Mouse (Mus musculus) forebrain, embryonic 14.5 days (tissue): ENCODE data around the gene Tst. TPM values are rescaled to one million over a fixed set of nuclear protein-coding genes. Genes with fewer than 3 reads are reported as not detected.

Experiments
- ATAC-seq: fragments of 200-750 bp; cut with Nextera tagmentation; 2 replicates; pipeline ENCODE4 v1.8.0; 2017; ENCODE audit warnings: mild to moderate bottlenecking, moderate library complexity
- DNase-seq: peaks from one replicate; pipeline ENCODE4 v3.0.0-alpha.2; 2015; ENCODE audit warnings: low spot score
- H3K27ac ChIP-seq: fragments of 300-500 bp; sonication (generic); 2 replicates; pipeline ENCODE4 v1.5.1; 2014; ENCODE audit warnings: low read depth, mild to moderate bottlenecking, control low read depth, low read length, moderate library complexity
- H3K27me3 ChIP-seq: fragments of 300-500 bp; sonication (generic); replicated peaks from 2 replicates; pipeline ENCODE4 v1.6.1; 2014; ENCODE audit warnings: low read length, control low read depth, mixed read lengths; ENCODE audit not compliant: control insufficient read depth, insufficient read depth
- H3K36me3 ChIP-seq: fragments of 300-500 bp; sonication (generic); 2 replicates; pipeline ENCODE4 v1.6.1; 2014; ENCODE audit warnings: low read length, control low read depth; ENCODE audit not compliant: control insufficient read depth, insufficient read depth
- H3K4me1 ChIP-seq: fragments of 300-500 bp; sonication (generic); 2 replicates; pipeline ENCODE4 v1.6.1; 2014; ENCODE audit warnings: antibody characterized with exemption, low read length, control low read depth; ENCODE audit not compliant: control insufficient read depth, insufficient read depth
- H3K4me2 ChIP-seq: fragments of 300-500 bp; sonication (generic); 2 replicates; pipeline ENCODE4 v1.6.1; 2014; ENCODE audit warnings: mild to moderate bottlenecking, control low read depth, low read length
- H3K4me3 ChIP-seq: fragments of 300-500 bp; sonication (generic); 2 replicates; pipeline ENCODE4 v1.5.1; 2014; ENCODE audit warnings: low read depth, low read length, control low read depth
- H3K9ac ChIP-seq: fragments of 300-500 bp; sonication (generic); 2 replicates; pipeline ENCODE4 v1.6.1; 2014; ENCODE audit warnings: mild to moderate bottlenecking, low read length, control low read depth, moderate library complexity
- H3K9me3 ChIP-seq: fragments of 300-500 bp; sonication (generic); replicated peaks from 2 replicates; pipeline ENCODE4 v1.6.1; 2016; ENCODE audit warnings: low read length, control low read depth, mixed read lengths; ENCODE audit not compliant: control insufficient read depth
- WGBS: fragments of 180-500 bp; shearing (Covaris S2); extraction: QIAGEN DNeasy Blood & Tissue Kit; methylation state at CpG from one replicate; pipeline ENCODE4 v1.1.7; 2014; 5-methylcytosine and 5-hydroxymethylcytosine counted together
- polyA plus RNA-seq: library from polyadenylated mRNA; unstranded; fragments of >200 nt; fragmentation: Nextera tagmentation; extraction: Ambion mirVana; gene quantifications from 2 replicates; pipeline ENCODE4 v1.2.1, GENCODE M21; 2014

Gene Tst
- polyA plus RNA-seq, 1 experiment from 2014 or later: 27.4 TPM

- no peaks in the 10 kb centered on the region for H3K9me3 ChIP-seq
- H3K36me3 ChIP-seq: no peaks in the 10 kb centered on the region
- DNase-seq (peak; percentile 28), ATAC-seq (no peak)
- H3K4me3 ChIP-seq: no peak overlapping the region
- H3K4me1 ChIP-seq: no peaks in the 10 kb centered on the region
- H3K27me3 ChIP-seq: no peaks in the 10 kb centered on the region
- H3K4me2 ChIP-seq: no peak overlapping the region
- H3K27ac ChIP-seq: no peak overlapping the region
- no peak overlapping the region for H3K9ac ChIP-seq
- 57% methylated on average over 3 of the region's 3 CpGs for WGBS
Measured at GRCm38 (mm10) chr15:78374204-78374603, 31.5 kb downstream of the Tst start.

GRCm38 (mm10) chr15:78372796-78373195 is 32.9 kb downstream of the Tst start:
- WGBS: 83% methylated on average over 3 of the region's 3 CpGs
- H3K27ac ChIP-seq: no peak overlapping the region
- ATAC-seq: no peak

GRCm38 (mm10) chr15:78369641-78370040 is 36.1 kb downstream of the Tst start:
- no peaks in the 10 kb centered on the region for H3K4me1 ChIP-seq
- H3K27ac ChIP-seq: no peak overlapping the region
- no peak overlapping the region for H3K4me3 ChIP-seq
- 11% methylated on average over 1 of the region's 1 CpGs for whole genome bisulfite sequencing
- no peak for ATAC-seq
- DNase-seq: no peak
- no peaks in the 10 kb centered on the region for H3K36me3 ChIP-seq
- no peak overlapping the region for H3K4me2 ChIP-seq
- H3K9ac ChIP-seq: no peak overlapping the region
- no peaks in the 10 kb centered on the region for H3K9me3 ChIP-seq
- H3K27me3 ChIP-seq: no peaks in the 10 kb centered on the region

More at GRCm38 (mm10) chr15:78372796-78373195, 32.9 kb downstream of the Tst start:
- H3K4me1 ChIP-seq: no peaks in the 10 kb centered on the region
- no peak overlapping the region for H3K4me3 ChIP-seq
- no peak for DNase-seq
- no peaks in the 10 kb centered on the region for H3K9me3 ChIP-seq
- H3K4me2 ChIP-seq: no peak overlapping the region
- no peaks in the 10 kb centered on the region for H3K36me3 ChIP-seq
- no peaks in the 10 kb centered on the region for H3K27me3 ChIP-seq
- H3K9ac ChIP-seq: no peak overlapping the region

GRCm38 (mm10) chr15:78368926-78369346 is 36.8 kb downstream of the Tst start:
- Histone ChIP-seq H3K4me3 (no peak overlapping the region), H3K27ac (no peak overlapping the region), H3K36me3 (no peaks in the 10 kb centered on the region), H3K4me1 (no peaks in the 10 kb centered on the region), H3K9me3 (no peaks in the 10 kb centered on the region), H3K9ac (no peak overlapping the region), H3K27me3 (no peaks in the 10 kb centered on the region), H3K4me2 (no peak overlapping the region)
- ATAC-seq (no peak), DNase-seq (peak; percentile 52)
- WGBS: 10% methylated on average over 8 of the region's 8 CpGs

- no peaks in the 10 kb centered on the region for H3K4me1 ChIP-seq
- no peaks in the 10 kb centered on the region for H3K9me3 ChIP-seq
- no peak for ATAC-seq
- H3K9ac ChIP-seq: no peak overlapping the region
- WGBS: 72% methylated on average over 3 of the region's 3 CpGs
- H3K4me3 ChIP-seq: no peak overlapping the region
- no peak overlapping the region for H3K4me2 ChIP-seq
- no peaks in the 10 kb centered on the region for H3K36me3 ChIP-seq
- no peaks in the 10 kb centered on the region for H3K27me3 ChIP-seq
- DNase-seq: no peak
- H3K27ac ChIP-seq: no peak overlapping the region
Measured at GRCm38 (mm10) chr15:78367811-78368210, 37.9 kb downstream of the Tst start.

- H3K36me3 ChIP-seq: no peaks in the 10 kb centered on the region
- no peak overlapping the region for H3K4me3 ChIP-seq
- H3K4me1 ChIP-seq: no peaks in the 10 kb centered on the region
- no peak for ATAC-seq
- no peaks in the 10 kb centered on the region for H3K27me3 ChIP-seq
- no peak overlapping the region for H3K4me2 ChIP-seq
- WGBS: 78% methylated on average over 8 of the region's 8 CpGs
- no peak overlapping the region for H3K9ac ChIP-seq
- DNase-seq: no peak
- no peaks in the 10 kb centered on the region for H3K9me3 ChIP-seq
- H3K27ac ChIP-seq: no peak overlapping the region
Measured at GRCm38 (mm10) chr15:78366875-78367274, 38.8 kb downstream of the Tst start.

- WGBS: 87% methylated on average over 2 of the region's 2 CpGs
- no peak for ATAC-seq
Measured at GRCm38 (mm10) chr15:78365916-78366315, 39.8 kb downstream of the Tst start.

GRCm38 (mm10) chr15:78355548-78355947 is 50.2 kb downstream of the Tst start:
- 87% methylated on average over 5 of the region's 5 CpGs for WGBS
- no peaks in the 10 kb centered on the region for H3K4me1 ChIP-seq
- H3K27ac ChIP-seq: no peak overlapping the region
- H3K36me3 ChIP-seq: no peaks in the 10 kb centered on the region
- no peak overlapping the region for H3K4me3 ChIP-seq
- DNase-seq: no peak
- no peaks in the 10 kb centered on the region for H3K27me3 ChIP-seq
- no peak for ATAC-seq
- H3K9ac ChIP-seq: no peak overlapping the region
- no peaks in the 10 kb centered on the region for H3K9me3 ChIP-seq
- H3K4me2 ChIP-seq: no peak overlapping the region

More at GRCm38 (mm10) chr15:78365916-78366315, 39.8 kb downstream of the Tst start:
- Histone ChIP-seq H3K36me3 (no peaks in the 10 kb centered on the region), H3K4me3 (no peak overlapping the region), H3K27me3 (no peaks in the 10 kb centered on the region), H3K9ac (no peak overlapping the region), H3K4me1 (no peaks in the 10 kb centered on the region), H3K27ac (no peak overlapping the region), H3K4me2 (no peak overlapping the region), H3K9me3 (no peaks in the 10 kb centered on the region)
- DNase-seq: no peak

GRCm38 (mm10) chr15:78354958-78355357 is 50.7 kb downstream of the Tst start:
- Histone ChIP-seq H3K27ac (no peak overlapping the region), H3K4me3 (no peak overlapping the region), H3K9me3 (no peaks in the 10 kb centered on the region), H3K27me3 (no peaks in the 10 kb centered on the region), H3K36me3 (no peaks in the 10 kb centered on the region), H3K9ac (no peak overlapping the region), H3K4me2 (no peak overlapping the region), H3K4me1 (no peaks in the 10 kb centered on the region)
- ATAC-seq (no peak), DNase-seq (peak; percentile 49)
- WGBS: 0% methylated on average over 1 of the region's 1 CpGs
